In the genomic region with DNA sequence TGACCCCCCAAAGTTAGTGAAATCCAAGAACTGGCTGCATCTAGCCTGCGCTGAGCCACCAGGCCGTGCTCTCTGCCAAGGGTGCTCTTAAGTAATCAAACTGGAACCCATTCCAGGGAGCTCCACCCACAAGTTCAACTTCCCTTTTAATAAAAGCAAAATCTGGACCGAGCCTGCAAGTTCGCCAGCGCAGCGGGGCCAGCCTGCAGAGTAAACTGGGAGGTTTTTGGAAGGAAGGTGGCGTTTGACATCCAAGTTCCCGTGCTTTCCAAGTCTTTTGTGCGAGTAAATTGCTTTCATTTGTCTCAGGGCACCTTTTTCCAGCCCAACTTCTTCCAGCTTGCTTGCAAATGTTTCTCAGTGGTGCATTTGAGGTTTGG, we compare ENCODE assay signal across 7 mouse cellular contexts. TPM values are rescaled to one million over a fixed set of nuclear protein-coding genes. Genes with fewer than 3 reads are reported as not detected.
DNase-seq lines count a peak whose midpoint lies in the region; ATAC-seq and TF ChIP-seq lines count a peak whose summit lies in the region.

No protein-coding gene starts in this region.

- no peak overlapping the region for H3K4me3 ChIP-seq in stomach, postnatal 0 days (ENCODE audit: low read depth, low read length)

- H3K27me3 ChIP-seq in stomach, postnatal 0 days (ENCODE audit: control insufficient read depth, insufficient read depth, low read length), result no peaks in the 10 kb centered on the region

- peak; percentile 31 for DNase-seq in testis, postnatal 14 days (ENCODE audit: low spot score)
- DNase-seq in testis, postnatal 10 days (ENCODE audit: low spot score), result no peak
- peak; percentile 21 to 48 for DNase-seq in frontal cortex, adult 2 months (ENCODE audit: extremely low spot score in 1 of 2, low spot score in 1 of 2)
- DNase-seq in kidney, adult 18-20 months, result peak; percentile 7
- DNase-seq in left cerebral cortex, postnatal 4 days, result peak; percentile 13
- DNase-seq in stomach, postnatal 0 days (ENCODE audit: low spot score), result peak; percentile 42
- DNase-seq in B cell, adult 2 months, result no peak

- peak; percentile 16; the same call in 1 of the 2 replicates for TF ChIP-seq CTCF in stomach, postnatal 0 days (IDR thresholded peaks at IDR 0.05; ENCODE audit: low read depth)

- no peak overlapping the region for H3K9ac ChIP-seq in stomach, postnatal 0 days (ENCODE audit: low read length)

- intact Hi-C loops in left cerebral cortex, postnatal 4 days (cut with DNase I), result no loop called here

- ATAC-seq in stomach, postnatal 0 days (ENCODE audit: low FRiP score, low TSS enrichment), result no peak

- 0 out of 2 replicates have a peak, but pooled peaks cover 2% of the 10 kb centered on the region for H3K4me1 ChIP-seq in stomach, postnatal 0 days (replicated peaks; ENCODE audit: control insufficient read depth, insufficient read depth)

- TF ChIP-seq EP300 in stomach, postnatal 0 days (optimal IDR thresholded peaks at IDR 0.05), result no peak

- no peak overlapping the region for H3K27ac ChIP-seq in stomach, postnatal 0 days (replicated peaks)

- no peaks in the 10 kb centered on the region for H3K36me3 ChIP-seq in stomach, postnatal 0 days (ENCODE audit: control insufficient read depth, insufficient read depth, low read length)

- no peaks in the 10 kb centered on the region for H3K9me3 ChIP-seq in stomach, postnatal 0 days (ENCODE audit: control insufficient read depth, low read length)

- 14% methylated on average over 9 of the region's 9 CpGs for WGBS in stomach, postnatal 0 days

- H3K4me2 ChIP-seq in stomach, postnatal 0 days (replicated peaks; ENCODE audit: low read depth), result peak overlapping the region; percentile 35

RNA-seq across cellular contexts. Expression of gene Gxylt2, which starts 27.5 kb away (rescaled TPM):
- 1.6 TPM in 2 replicates for polyA plus RNA-seq in frontal cortex, adult 2 months (2012; rRNA removed)
- total RNA-seq in left cerebral cortex, postnatal 4 days (2021), result 1 to 10 TPM; 2.1 to 2.7 TPM
- polyA plus RNA-seq in stomach, postnatal 0 days (2015; fragmentation: Nextera tagmentation; extraction: Ambion mirVana), result 0.89 and 0.90 TPM in 2 replicates

Comparison
In these comparisons a context has a peak if more than half of its experiments do, and no peak if none do; other contexts are left out.
1. DNase-seq: peak in testis, postnatal 14 days (single experiment), frontal cortex, adult 2 months (2 of 2), kidney, adult 18-20 months (single experiment), left cerebral cortex, postnatal 4 days (single experiment) and stomach, postnatal 0 days (single experiment); none in testis, postnatal 10 days (single experiment) and B cell, adult 2 months (0 of 2).